In genomic region chr17:73112601-73113000, GRCm38 (mm10) we compare ENCODE assay signal across 9 mouse cellular contexts. TPM values are rescaled to one million over a fixed set of nuclear protein-coding genes. Genes with fewer than 3 reads are reported as not detected.
DNase-seq lines count a peak whose midpoint lies in the region; ATAC-seq lines count a peak whose summit lies in the region.
"Had no signal": no experiment of that assay in that cellular context is flagged by ENCODE, and none has a peak within 500 bp of the region (broad histone marks: within the 10 kb centered on the region; RNA-seq: fewer than 3 reads in every experiment).

No protein-coding gene starts in this region.

- peak overlapping the region; percentile 80 for H3K27ac ChIP-seq in heart, embryonic 11.5 days (ENCODE audit: low read depth, low read length)
- peak overlapping the region; percentile 76 for H3K27ac ChIP-seq in heart, embryonic 15.5 days
- peak overlapping the region; percentile 61 for H3K27ac ChIP-seq in kidney, embryonic 15.5 days
- H3K27ac ChIP-seq: limb, embryonic 15.5 days had no signal

- no peak overlapping the region for H3K4me3 ChIP-seq in heart, embryonic 11.5 days (ENCODE audit: low read depth, low read length)
- H3K4me3 ChIP-seq in heart, embryonic 15.5 days = no peak overlapping the region
- no peak overlapping the region for H3K4me3 ChIP-seq in kidney, embryonic 15.5 days (replicated peaks)
- H3K4me3 ChIP-seq: limb, embryonic 15.5 days had no signal

- peak overlapping the region; percentile 14 for H3K4me2 ChIP-seq in heart, embryonic 11.5 days
- peak overlapping the region; percentile 41 for H3K4me2 ChIP-seq in heart, embryonic 15.5 days
- H3K4me2 ChIP-seq in kidney, embryonic 15.5 days = no peak overlapping the region
- H3K4me2 ChIP-seq: limb, embryonic 15.5 days had no signal

- DNase-seq in heart, adult 11 months = no peak
- DNase-seq in NIH3T3 (ENCODE audit: low read depth) = peak; percentile 36
- DNase-seq in ovary, adult 18-20 months (ENCODE audit: low spot score) = no peak
- no peak for DNase-seq in urinary bladder, postnatal 10 days (ENCODE audit: low spot score)
- DNase-seq in cerebellum, adult 18-20 months = no peak

- no peaks in the 10 kb centered on the region for H3K9me3 ChIP-seq in heart, embryonic 11.5 days (replicated peaks; ENCODE audit: control insufficient read depth, low read length)
- no peaks in the 10 kb centered on the region for H3K9me3 ChIP-seq in heart, embryonic 15.5 days (replicated peaks)
- no peaks in the 10 kb centered on the region for H3K9me3 ChIP-seq in kidney, embryonic 15.5 days (replicated peaks)
- H3K9me3 ChIP-seq: limb, embryonic 15.5 days had no signal

- ATAC-seq in heart, embryonic 11.5 days (replicated peaks; ENCODE audit: insufficient number of reproducible peaks, low FRiP score, low TSS enrichment) = no peak
- ATAC-seq in heart, embryonic 15.5 days (replicated peaks; ENCODE audit: insufficient number of reproducible peaks, insufficient read depth, low FRiP score, low read depth) = no peak
- no peak for ATAC-seq in kidney, embryonic 15.5 days (replicated peaks; ENCODE audit: low FRiP score)

- H3K27me3 ChIP-seq in heart, embryonic 11.5 days (ENCODE audit: control insufficient read depth, insufficient read depth, low read length) = no peaks in the 10 kb centered on the region
- no peaks in the 10 kb centered on the region for H3K27me3 ChIP-seq in heart, embryonic 15.5 days
- H3K27me3 ChIP-seq in kidney, embryonic 15.5 days = no peaks in the 10 kb centered on the region
- H3K27me3 ChIP-seq: limb, embryonic 15.5 days had no signal

- H3K9ac ChIP-seq in heart, embryonic 11.5 days (ENCODE audit: low read depth, low read length) = peak overlapping the region; percentile 43
- H3K9ac ChIP-seq in heart, embryonic 15.5 days = no peak overlapping the region; the same call in 1 of the 2 replicates
- H3K9ac ChIP-seq in kidney, embryonic 15.5 days = no peak overlapping the region
- H3K9ac ChIP-seq: limb, embryonic 15.5 days had no signal

- 15% methylated on average over 6 of the region's 6 CpGs for WGBS in heart, embryonic 11.5 days (ENCODE audit: insufficient replicate concordance)
- WGBS in heart, embryonic 15.5 days = 30% methylated on average over 6 of the region's 6 CpGs
- WGBS in kidney, embryonic 15.5 days = 21% methylated on average over 6 of the region's 6 CpGs

- H3K4me1 ChIP-seq in heart, embryonic 11.5 days (ENCODE audit: control insufficient read depth, insufficient read depth, low read length) = peaks cover 9% of the 10 kb centered on the region
- H3K4me1 ChIP-seq in heart, embryonic 15.5 days (replicated peaks) = peaks cover 29% of the 10 kb centered on the region
- peaks cover 24% of the 10 kb centered on the region for H3K4me1 ChIP-seq in kidney, embryonic 15.5 days

- no peaks in the 10 kb centered on the region for H3K36me3 ChIP-seq in heart, embryonic 11.5 days (ENCODE audit: control insufficient read depth, insufficient read depth, low read length)
- H3K36me3 ChIP-seq in heart, embryonic 15.5 days = no peaks in the 10 kb centered on the region
- 0 out of 2 replicates have a peak, but pooled peaks cover 4% of the 10 kb centered on the region for H3K36me3 ChIP-seq in kidney, embryonic 15.5 days
- H3K36me3 ChIP-seq: limb, embryonic 15.5 days had no signal

RNA-seq across cellular contexts. Expression of gene Lclat1, which starts 4.8 kb away (rescaled TPM):
- polyA plus RNA-seq in heart, embryonic 11.5 days (2014; fragmentation: Nextera tagmentation; extraction: Ambion mirVana) = 38.3 and 51.0 TPM in 2 replicates
- 35.9 and 36.3 TPM in 2 replicates for polyA plus RNA-seq in heart, embryonic 15.5 days (2015; fragmentation: Nextera tagmentation; extraction: Ambion mirVana)
- 17.0 and 17.3 TPM in 2 replicates for polyA plus RNA-seq in kidney, embryonic 15.5 days (2015; fragmentation: Nextera tagmentation; extraction: Ambion mirVana)
